Mouse (Mus musculus) forebrain, embryonic 12.5 days (tissue): ENCODE data around the gene Ggt6. TPM values are rescaled to one million over a fixed set of nuclear protein-coding genes. Genes with fewer than 3 reads are reported as not detected.

ENCODE experiments used
- ATAC-seq: fragments of 200-750 bp; cut with Nextera tagmentation; 2 replicates; pipeline ENCODE4 v1.8.0; 2017; ENCODE audit warnings: moderate TSS enrichment; ENCODE audit not compliant: low FRiP score
- H3K27ac ChIP-seq: fragments of 300-500 bp; sonication (generic); 2 replicates; pipeline ENCODE4 v1.5.1; 2016; ENCODE audit warnings: mild to moderate bottlenecking
- H3K27me3 ChIP-seq: fragments of 300-500 bp; sonication (generic); 2 replicates; pipeline ENCODE4 v1.6.1; 2016; ENCODE audit warnings: mild to moderate bottlenecking
- H3K36me3 ChIP-seq: fragments of 300-500 bp; sonication (generic); replicated peaks from 2 replicates; pipeline ENCODE4 v1.6.1; 2016; ENCODE audit warnings: mild to moderate bottlenecking
- H3K4me1 ChIP-seq: fragments of 300-500 bp; sonication (generic); 2 replicates; pipeline ENCODE4 v1.6.1; 2016
- H3K4me2 ChIP-seq: fragments of 300-500 bp; sonication (generic); 2 replicates; pipeline ENCODE4 v1.6.1; 2016; ENCODE audit warnings: mild to moderate bottlenecking, moderate library complexity
- H3K4me3 ChIP-seq: fragments of 300-500 bp; sonication (generic); replicated peaks from 2 replicates; pipeline ENCODE4 v1.5.1; 2016; ENCODE audit warnings: mild to moderate bottlenecking
- H3K9ac ChIP-seq: fragments of 300-500 bp; sonication (generic); 2 replicates; pipeline ENCODE4 v1.6.1; 2016; ENCODE audit warnings: mild to moderate bottlenecking
- H3K9me3 ChIP-seq: fragments of 300-500 bp; sonication (generic); 2 replicates; pipeline ENCODE4 v1.6.1; 2016
- WGBS: fragments of 180-500 bp; shearing (Covaris S2); methylation state at CpG from one replicate; pipeline ENCODE4 v1.1.7; 2016; 5-methylcytosine and 5-hydroxymethylcytosine counted together
- polyA plus RNA-seq: library from polyadenylated mRNA; unstranded; fragments of >200 nt; fragmentation: Nextera tagmentation; extraction: Ambion mirVana; gene quantifications from 2 replicates; pipeline ENCODE4 v1.2.1, GENCODE M21; 2016

Gene Ggt6
- polyA plus RNA-seq, 1 experiment from 2014 or later: not detected

- Histone ChIP-seq H3K4me1 (peaks cover 35% of the 10 kb centered on the region), H3K27me3 (peaks cover 63% of the 10 kb centered on the region), H3K27ac (no peak overlapping the region), H3K36me3 (no peaks in the 10 kb centered on the region), H3K4me2 (no peak overlapping the region), H3K9ac (no peak overlapping the region), H3K9me3 (no peaks in the 10 kb centered on the region), H3K4me3 (no peak overlapping the region)
- whole genome bisulfite sequencing: 78% methylated on average over 7 of the region's 7 CpGs
- no peak for ATAC-seq
These were observed 22.3 kb upstream of the Ggt6 start for GRCm38 (mm10) chr11:72413016-72413415.

GRCm38 (mm10) chr11:72413601-72414190 is 21.6 kb upstream of the Ggt6 start:
- Histone ChIP-seq H3K4me3 (no peak overlapping the region), H3K27ac (no peak overlapping the region), H3K9me3 (no peaks in the 10 kb centered on the region), H3K4me2 (no peak overlapping the region), H3K36me3 (no peaks in the 10 kb centered on the region), H3K4me1 (peaks cover 36% of the 10 kb centered on the region), H3K27me3 (peaks cover 59% of the 10 kb centered on the region), H3K9ac (no peak overlapping the region)
- ATAC-seq: no peak
- 74% methylated on average over 5 of the region's 5 CpGs for WGBS

GRCm38 (mm10) chr11:72415155-72415554 is 20.2 kb upstream of the Ggt6 start:
- Histone ChIP-seq H3K36me3 (no peaks in the 10 kb centered on the region), H3K4me3 (no peak overlapping the region), H3K9me3 (no peaks in the 10 kb centered on the region), H3K9ac (no peak overlapping the region), H3K4me2 (no peak overlapping the region), H3K4me1 (peaks cover 32% of the 10 kb centered on the region), H3K27ac (no peak overlapping the region), H3K27me3 (peaks cover 45% of the 10 kb centered on the region)
- 84% methylated on average over 8 of the region's 8 CpGs for WGBS
- no peak for ATAC-seq

- Histone ChIP-seq H3K4me3 (no peak overlapping the region), H3K27ac (no peak overlapping the region), H3K36me3 (no peaks in the 10 kb centered on the region), H3K9me3 (no peaks in the 10 kb centered on the region), H3K27me3 (peaks cover 30% of the 10 kb centered on the region), H3K9ac (no peak overlapping the region), H3K4me1 (peaks cover 17% of the 10 kb centered on the region), H3K4me2 (no peak overlapping the region)
- 96% methylated on average over 5 of the region's 5 CpGs for WGBS
- ATAC-seq: no peak
These were observed 18.7 kb upstream of the Ggt6 start for GRCm38 (mm10) chr11:72416666-72417065.

GRCm38 (mm10) chr11:72417376-72417775 is 17.9 kb upstream of the Ggt6 start:
- Histone ChIP-seq H3K27ac (no peak overlapping the region), H3K4me2 (no peak overlapping the region), H3K4me3 (no peak overlapping the region), H3K27me3 (peaks cover 23% of the 10 kb centered on the region), H3K4me1 (peaks cover 16% of the 10 kb centered on the region), H3K9me3 (no peaks in the 10 kb centered on the region), H3K9ac (no peak overlapping the region), H3K36me3 (no peaks in the 10 kb centered on the region)
- 4% methylated on average over 4 of the region's 4 CpGs for WGBS
- no peak for ATAC-seq

GRCm38 (mm10) chr11:72418227-72418626 is 17.1 kb upstream of the Ggt6 start:
- peaks cover 16% of the 10 kb centered on the region for H3K4me1 ChIP-seq
- H3K9me3 ChIP-seq: no peaks in the 10 kb centered on the region
- ATAC-seq: no peak
- H3K27me3 ChIP-seq: peaks cover 14% of the 10 kb centered on the region
- H3K4me2 ChIP-seq: no peak overlapping the region
- H3K9ac ChIP-seq: no peak overlapping the region
- H3K36me3 ChIP-seq: no peaks in the 10 kb centered on the region
- H3K27ac ChIP-seq: no peak overlapping the region
- H3K4me3 ChIP-seq: no peak overlapping the region
- 42% methylated on average over 8 of the region's 8 CpGs for WGBS

- Histone ChIP-seq H3K27ac (no peak overlapping the region), H3K4me3 (no peak overlapping the region), H3K9ac (no peak overlapping the region), H3K4me2 (no peak overlapping the region), H3K4me1 (peaks cover 16% of the 10 kb centered on the region), H3K27me3 (peaks cover 7% of the 10 kb centered on the region), H3K36me3 (no peaks in the 10 kb centered on the region), H3K9me3 (no peaks in the 10 kb centered on the region)
- ATAC-seq: no peak
- 90% methylated on average over 6 of the region's 6 CpGs for WGBS
These were observed 16.3 kb upstream of the Ggt6 start for GRCm38 (mm10) chr11:72419006-72419405.

- Histone ChIP-seq H3K9ac (no peak overlapping the region), H3K4me2 (no peak overlapping the region), H3K4me3 (no peak overlapping the region), H3K4me1 (peaks cover 16% of the 10 kb centered on the region), H3K36me3 (no peaks in the 10 kb centered on the region), H3K27me3 (0 out of 2 replicates have a peak, but pooled peaks cover under 1% of the 10 kb centered on the region), H3K9me3 (no peaks in the 10 kb centered on the region), H3K27ac (no peak overlapping the region)
- no peak for ATAC-seq
- WGBS: 87% methylated on average over 6 of the region's 6 CpGs
These were observed 14.7 kb upstream of the Ggt6 start for GRCm38 (mm10) chr11:72420460-72421122.

- WGBS: 91% methylated on average over 11 of the region's 11 CpGs
- Histone ChIP-seq H3K9me3 (no peaks in the 10 kb centered on the region), H3K4me1 (peaks cover 15% of the 10 kb centered on the region), H3K27me3 (no peaks in the 10 kb centered on the region), H3K27ac (no peak overlapping the region), H3K4me3 (no peak overlapping the region), H3K4me2 (no peak overlapping the region), H3K36me3 (no peaks in the 10 kb centered on the region), H3K9ac (no peak overlapping the region)
- no peak for ATAC-seq
These were observed 13.6 kb upstream of the Ggt6 start for GRCm38 (mm10) chr11:72421518-72422278.

GRCm38 (mm10) chr11:72423686-72424085 is 11.6 kb upstream of the Ggt6 start:
- Histone ChIP-seq H3K27me3 (no peaks in the 10 kb centered on the region), H3K9me3 (no peaks in the 10 kb centered on the region), H3K27ac (no peak overlapping the region), H3K4me2 (no peak overlapping the region), H3K4me3 (no peak overlapping the region), H3K36me3 (no peaks in the 10 kb centered on the region), H3K9ac (no peak overlapping the region), H3K4me1 (no peaks in the 10 kb centered on the region)
- WGBS: 89% methylated on average over 4 of the region's 4 CpGs
- no peak for ATAC-seq

GRCm38 (mm10) chr11:72425201-72425600 is 10.1 kb upstream of the Ggt6 start:
- Histone ChIP-seq H3K4me1 (no peaks in the 10 kb centered on the region), H3K9ac (no peak overlapping the region), H3K27me3 (no peaks in the 10 kb centered on the region), H3K9me3 (no peaks in the 10 kb centered on the region), H3K36me3 (no peaks in the 10 kb centered on the region), H3K27ac (no peak overlapping the region), H3K4me2 (no peak overlapping the region), H3K4me3 (no peak overlapping the region)
- ATAC-seq: no peak

- ATAC-seq: no peak
- no peak overlapping the region for H3K27ac ChIP-seq
- no peaks in the 10 kb centered on the region for H3K4me1 ChIP-seq
- no peaks in the 10 kb centered on the region for H3K36me3 ChIP-seq
- H3K27me3 ChIP-seq: no peaks in the 10 kb centered on the region
- no peaks in the 10 kb centered on the region for H3K9me3 ChIP-seq
- no peak overlapping the region for H3K4me3 ChIP-seq
- H3K9ac ChIP-seq: no peak overlapping the region
- H3K4me2 ChIP-seq: no peak overlapping the region
These were observed 8.4 kb upstream of the Ggt6 start for GRCm38 (mm10) chr11:72426884-72427283.
